Mouse (Mus musculus): ENCODE measurements around the gene Iffo2. TPM values are rescaled to one million over a fixed set of nuclear protein-coding genes. Genes with fewer than 3 reads are reported as not detected.
A peak's percentile ranks its signal among the peaks of the same experiment; 100 is the strongest.

The Iffo2 gene
- polyA plus RNA-seq, 1 experiment from 2014 or later, result 1.2 TPM

- Histone ChIP-seq H3K4me1 (ENCODE audit: insufficient read depth) (peaks cover 21% of the 10 kb centered on the region), H3K27ac (ENCODE audit: low read depth) (peak within 1 kb of the TSS; percentile 98), H3K27me3 (ENCODE audit: insufficient read depth, low read length) (no peaks in the 10 kb centered on the region), H3K4me2 (ENCODE audit: low read depth, low read length) (peak within 1 kb of the TSS; percentile 98), H3K9ac (replicated peaks) (peak within 1 kb of the TSS; percentile 77), H3K4me3 (ENCODE audit: low read depth, low read length) (peak within 1 kb of the TSS; percentile 78), H3K36me3 (replicated peaks; ENCODE audit: insufficient read depth, low read length) (no peaks in the 10 kb centered on the region), H3K9me3 (ENCODE audit: low read length) (no peaks in the 10 kb centered on the region)
- ATAC-seq (peak; percentile 95), DNase-seq (peak; percentile 88)
- under 1% methylated on average over 35 of the region's 38 CpGs for WGBS (ENCODE audit: insufficient replicate concordance)
- TF ChIP-seq EP300 (IDR thresholded peaks at IDR 0.05; ENCODE audit: low read depth), result peak; percentile 78; the same call in 1 of the 2 replicates
- no peak for TF ChIP-seq CTCF (IDR thresholded peaks at IDR 0.05; ENCODE audit: low read depth)
Measured at GRCm38 (mm10) chr4:139622373-139623282, 92.3 kb downstream of the Iffo2 start, which contains the start of gene Aldh4a1. TSS of gene Aldh4a1 (plus strand) at chr4:139622866.

- H3K9ac ChIP-seq (replicated peaks), result peak overlapping the region; percentile 77
- H3K9me3 ChIP-seq (ENCODE audit: low read length), result no peaks in the 10 kb centered on the region
- no peak for TF ChIP-seq CTCF (IDR thresholded peaks at IDR 0.05; ENCODE audit: low read depth)
- no peak for TF ChIP-seq EP300 (IDR thresholded peaks at IDR 0.05; ENCODE audit: low read depth)
- peaks cover 21% of the 10 kb centered on the region for H3K4me1 ChIP-seq (ENCODE audit: insufficient read depth)
- no peaks in the 10 kb centered on the region for H3K36me3 ChIP-seq (replicated peaks; ENCODE audit: insufficient read depth, low read length)
- ATAC-seq (no peak), DNase-seq (no peak)
- peak overlapping the region; percentile 78 for H3K4me3 ChIP-seq (ENCODE audit: low read depth, low read length)
- WGBS (ENCODE audit: insufficient replicate concordance), result 15% methylated on average over 21 of the region's 21 CpGs
- H3K4me2 ChIP-seq (ENCODE audit: low read depth, low read length), result peak overlapping the region; percentile 98
- no peaks in the 10 kb centered on the region for H3K27me3 ChIP-seq (ENCODE audit: insufficient read depth, low read length)
- H3K27ac ChIP-seq (ENCODE audit: low read depth), result peak overlapping the region; percentile 98
Measured at GRCm38 (mm10) chr4:139623434-139624115, 93.2 kb downstream of the Iffo2 start.

GRCm38 (mm10) chr4:139624116-139624489, 93.8 kb downstream of the Iffo2 start:
- peak overlapping the region; percentile 77 for H3K9ac ChIP-seq (replicated peaks)
- peak overlapping the region; percentile 98 for H3K4me2 ChIP-seq (ENCODE audit: low read depth, low read length)
- no peaks in the 10 kb centered on the region for H3K9me3 ChIP-seq (ENCODE audit: low read length)
- H3K4me1 ChIP-seq (ENCODE audit: insufficient read depth), result peaks cover 21% of the 10 kb centered on the region
- TF ChIP-seq CTCF (IDR thresholded peaks at IDR 0.05; ENCODE audit: low read depth) (no peak), EP300 (IDR thresholded peaks at IDR 0.05; ENCODE audit: low read depth) (no peak; the same call in 1 of the 2 replicates)
- ATAC-seq, result peak; percentile 61
- H3K27ac ChIP-seq (ENCODE audit: low read depth), result peak overlapping the region; percentile 98
- no peaks in the 10 kb centered on the region for H3K36me3 ChIP-seq (replicated peaks; ENCODE audit: insufficient read depth, low read length)
- peak; percentile 51 for DNase-seq
- no peaks in the 10 kb centered on the region for H3K27me3 ChIP-seq (ENCODE audit: insufficient read depth, low read length)
- peak overlapping the region; percentile 78 for H3K4me3 ChIP-seq (ENCODE audit: low read depth, low read length)
- 47% methylated on average over 5 of the region's 5 CpGs for WGBS (ENCODE audit: insufficient replicate concordance)

DNA sequence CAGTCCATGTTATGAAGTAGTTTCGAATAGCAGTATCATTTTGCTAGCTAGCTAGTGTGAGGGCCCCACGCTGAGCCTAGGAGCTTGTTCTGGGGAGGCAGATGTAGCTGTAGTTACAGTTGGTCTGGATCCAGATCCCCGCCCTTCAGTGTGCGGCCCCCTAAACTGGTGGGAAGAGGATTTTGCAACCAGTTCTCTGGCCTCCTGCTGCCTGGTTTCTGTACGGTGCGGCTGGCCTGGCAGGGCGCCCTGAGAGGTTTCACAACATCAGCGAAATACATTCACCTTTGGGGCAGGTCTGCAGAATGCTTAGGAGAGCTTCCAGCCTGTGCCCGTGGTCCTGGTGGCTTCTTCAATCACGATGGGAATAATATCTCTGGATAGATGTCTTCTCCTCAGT, 94.4 kb downstream of the Iffo2 start:
- peak; percentile 85 for DNase-seq

DNA sequence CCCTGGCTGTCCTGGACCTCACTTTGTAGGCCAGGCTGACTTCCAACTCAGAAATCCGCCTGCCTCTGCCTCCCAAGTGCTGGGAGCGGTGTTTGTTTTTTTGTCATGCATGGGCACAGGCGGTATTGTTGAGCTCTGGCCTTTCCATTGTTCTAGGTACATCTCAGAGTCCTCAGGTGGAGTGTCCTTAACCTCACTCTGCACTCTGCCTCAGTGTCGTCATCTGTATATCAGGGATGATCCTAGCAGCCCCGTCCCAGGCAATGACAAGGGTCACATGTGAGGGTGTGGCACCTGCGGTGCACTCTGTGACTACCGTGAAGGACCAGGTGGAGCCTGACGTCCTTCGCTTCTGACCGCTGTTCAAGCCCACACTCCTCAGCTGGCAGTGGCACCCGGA, 97.0 kb downstream of the Iffo2 start:
- no peak for TF ChIP-seq EP300 (IDR thresholded peaks at IDR 0.05; ENCODE audit: low read depth)
- TF ChIP-seq CTCF (IDR thresholded peaks at IDR 0.05; ENCODE audit: low read depth), result no peak
- no peak overlapping the region for H3K4me3 ChIP-seq (ENCODE audit: low read depth, low read length)
- WGBS (ENCODE audit: insufficient replicate concordance), result 78% methylated on average over 11 of the region's 11 CpGs
- no peak overlapping the region for H3K4me2 ChIP-seq (ENCODE audit: low read depth, low read length)
- no peak for ATAC-seq
- no peak overlapping the region for H3K9ac ChIP-seq (replicated peaks)
- peaks cover 26% of the 10 kb centered on the region for H3K4me1 ChIP-seq (ENCODE audit: insufficient read depth)
- no peaks in the 10 kb centered on the region for H3K36me3 ChIP-seq (replicated peaks; ENCODE audit: insufficient read depth, low read length)
- no peak overlapping the region for H3K27ac ChIP-seq (ENCODE audit: low read depth)
- H3K9me3 ChIP-seq (ENCODE audit: low read length), result no peaks in the 10 kb centered on the region
- no peaks in the 10 kb centered on the region for H3K27me3 ChIP-seq (ENCODE audit: insufficient read depth, low read length)
- no peak for DNase-seq

More for the DNA sequence above, 94.4 kb downstream of the Iffo2 start:
- Histone ChIP-seq H3K4me2 (ENCODE audit: low read depth, low read length) (peak overlapping the region; percentile 98), H3K9ac (replicated peaks) (peak overlapping the region; percentile 77), H3K4me1 (ENCODE audit: insufficient read depth) (peaks cover 21% of the 10 kb centered on the region), H3K9me3 (ENCODE audit: low read length) (no peaks in the 10 kb centered on the region), H3K27me3 (ENCODE audit: insufficient read depth, low read length) (no peaks in the 10 kb centered on the region), H3K36me3 (replicated peaks; ENCODE audit: insufficient read depth, low read length) (no peaks in the 10 kb centered on the region), H3K4me3 (ENCODE audit: low read depth, low read length) (peak overlapping the region; percentile 78), H3K27ac (ENCODE audit: low read depth) (peak overlapping the region; percentile 98)
- ATAC-seq, result peak; percentile 36
- TF ChIP-seq EP300 (IDR thresholded peaks at IDR 0.05; ENCODE audit: low read depth) (no peak), CTCF (IDR thresholded peaks at IDR 0.05; ENCODE audit: low read depth) (no peak)
- WGBS (ENCODE audit: insufficient replicate concordance), result 53% methylated on average over 10 of the region's 10 CpGs

- DNase-seq, result no peak
Measured at GRCm38 (mm10) chr4:139630171-139630570, 99.8 kb downstream of the Iffo2 start.

More at GRCm38 (mm10) chr4:139630171-139630570, 99.8 kb downstream of the Iffo2 start:
- 0 out of 2 replicates have a peak, but pooled peaks have one; percentile 9 for ATAC-seq
- Histone ChIP-seq H3K36me3 (replicated peaks; ENCODE audit: insufficient read depth, low read length) (no peaks in the 10 kb centered on the region), H3K4me1 (ENCODE audit: insufficient read depth) (peaks cover 18% of the 10 kb centered on the region), H3K4me3 (ENCODE audit: low read depth, low read length) (no peak overlapping the region), H3K9ac (replicated peaks) (no peak overlapping the region), H3K27ac (ENCODE audit: low read depth) (no peak overlapping the region), H3K4me2 (ENCODE audit: low read depth, low read length) (no peak overlapping the region), H3K9me3 (ENCODE audit: low read length) (no peaks in the 10 kb centered on the region), H3K27me3 (ENCODE audit: insufficient read depth, low read length) (no peaks in the 10 kb centered on the region)
- 59% methylated on average over 10 of the region's 10 CpGs for whole genome bisulfite sequencing (ENCODE audit: insufficient replicate concordance)
- TF ChIP-seq CTCF (IDR thresholded peaks at IDR 0.05; ENCODE audit: low read depth), result peak; percentile 12; the same call in 1 of the 2 replicates
- TF ChIP-seq EP300 (IDR thresholded peaks at IDR 0.05; ENCODE audit: low read depth), result no peak
